Mouse (Mus musculus): ENCODE results near the gene Arl8a. TPM values are rescaled to one million over a fixed set of nuclear protein-coding genes. Genes with fewer than 3 reads are reported as not detected.
"Not testable (repeated sequence)": the region's sequence is repeated elsewhere in the genome, so short reads cannot be mapped to it uniquely, and the experiment has no call there.

Arl8a gene
- total RNA-seq, 4 experiments from 2014 or later: 255 to 276 (median 267) TPM

DNA sequence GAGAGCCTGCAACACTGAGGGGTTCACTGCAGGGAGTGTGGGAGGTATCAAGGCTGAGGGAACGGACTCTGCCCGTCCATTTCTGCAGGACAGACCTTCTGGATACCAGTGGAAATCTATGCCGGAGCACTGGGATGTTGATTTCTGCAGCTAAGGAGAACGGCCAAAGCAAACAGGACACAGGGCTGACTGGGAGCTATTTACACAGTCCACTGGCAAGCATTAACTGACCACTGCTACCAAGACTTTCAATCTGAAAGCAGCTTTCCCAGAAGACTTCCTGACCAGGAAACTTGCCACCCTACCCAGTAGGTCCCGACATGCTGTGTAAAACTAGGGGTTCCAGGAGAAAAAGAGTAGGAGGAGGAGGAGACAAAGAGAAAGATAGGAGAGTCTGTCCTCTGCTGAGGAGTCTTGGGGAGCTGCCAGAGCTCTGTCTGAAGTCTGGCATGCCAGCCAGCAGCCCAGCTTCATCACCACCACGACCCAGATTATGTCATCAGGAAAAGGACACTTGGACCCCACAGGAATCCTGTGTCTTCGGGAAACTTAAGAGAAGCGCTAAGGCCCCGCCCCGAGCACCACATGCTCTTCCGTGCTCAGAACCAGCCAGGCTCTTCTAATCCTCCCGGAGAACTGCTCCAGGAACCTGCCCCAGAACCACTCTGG, 23.1 kb downstream of the Arl8a start:
- DNase-seq (ENCODE audit: low spot score in 2 of 2): no peak

GRCm38 (mm10) chr1:135170299-135170698, 23.7 kb downstream of the Arl8a start:
- no peak for DNase-seq (ENCODE audit: low spot score in 2 of 2)

DNA sequence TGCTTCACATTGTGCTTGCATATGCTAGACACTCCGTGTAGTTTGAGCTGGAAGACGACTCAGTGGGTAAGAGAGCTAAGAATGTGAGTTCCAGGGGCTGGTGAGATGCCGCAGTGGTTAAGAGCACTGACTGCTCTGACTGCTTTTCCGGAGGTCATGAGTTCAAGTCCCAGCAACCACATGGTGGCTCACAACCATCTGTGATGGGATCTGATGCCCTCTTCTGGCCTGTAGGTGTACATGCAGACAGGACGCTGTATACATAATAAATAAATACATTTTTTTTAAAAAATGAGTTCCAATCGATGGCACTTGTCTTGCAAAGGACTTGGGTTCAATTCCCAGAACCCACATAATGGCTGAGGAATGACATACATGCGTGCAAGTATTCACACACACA, 24.6 kb downstream of the Arl8a start:
- no peak for DNase-seq (ENCODE audit: low spot score in 2 of 2)

- no peak for DNase-seq (ENCODE audit: low spot score in 2 of 2)
Observed at GRCm38 (mm10) chr1:135171984-135172383, 25.4 kb downstream of the Arl8a start.

DNA sequence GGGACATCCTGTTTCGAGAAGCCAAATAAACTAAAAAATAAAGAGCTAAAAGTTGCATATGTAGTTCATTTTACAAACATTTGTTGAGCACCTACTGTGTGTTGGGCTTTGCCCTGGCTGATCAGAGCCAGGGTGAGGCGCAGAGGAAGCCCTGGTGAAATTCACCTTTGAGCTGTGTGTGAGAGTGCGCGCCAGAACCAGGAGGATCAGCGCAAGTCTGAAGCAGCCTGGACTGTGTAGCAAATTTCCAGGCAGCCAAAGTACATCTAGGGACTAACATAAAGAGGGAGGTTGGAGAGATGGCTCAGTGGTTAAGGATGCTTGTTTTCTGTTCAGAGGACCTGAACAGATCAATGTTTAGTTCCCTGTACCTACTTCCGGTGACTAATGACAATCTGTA, 26.7 kb downstream of the Arl8a start:
- DNase-seq (ENCODE audit: low spot score in 2 of 2): no peak

GRCm38 (mm10) chr1:135175176-135175575, 28.6 kb downstream of the Arl8a start:
- no peak for DNase-seq (ENCODE audit: low spot score in 2 of 2)

DNA sequence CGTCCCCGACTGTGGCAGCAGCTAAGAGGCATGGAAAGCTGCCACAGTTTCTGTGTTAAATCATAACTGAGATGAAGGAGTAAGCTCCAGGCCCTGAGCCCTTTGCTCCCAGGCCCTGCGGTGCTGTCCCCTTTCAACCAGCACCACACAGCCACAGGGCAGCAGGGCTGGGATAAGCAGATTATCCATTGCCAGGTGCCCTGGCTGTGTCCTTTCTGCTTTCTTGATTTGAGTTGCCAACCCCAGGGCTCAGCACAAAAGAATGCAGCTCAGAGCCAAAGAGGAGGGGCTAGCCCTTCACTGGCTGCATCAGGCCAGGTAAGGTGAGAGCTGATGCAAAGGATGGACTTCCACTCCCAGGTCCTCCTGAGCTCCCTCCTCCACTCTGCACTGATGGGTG, 31.1 kb downstream of the Arl8a start:
- no peak for DNase-seq (ENCODE audit: low spot score in 2 of 2)

DNA sequence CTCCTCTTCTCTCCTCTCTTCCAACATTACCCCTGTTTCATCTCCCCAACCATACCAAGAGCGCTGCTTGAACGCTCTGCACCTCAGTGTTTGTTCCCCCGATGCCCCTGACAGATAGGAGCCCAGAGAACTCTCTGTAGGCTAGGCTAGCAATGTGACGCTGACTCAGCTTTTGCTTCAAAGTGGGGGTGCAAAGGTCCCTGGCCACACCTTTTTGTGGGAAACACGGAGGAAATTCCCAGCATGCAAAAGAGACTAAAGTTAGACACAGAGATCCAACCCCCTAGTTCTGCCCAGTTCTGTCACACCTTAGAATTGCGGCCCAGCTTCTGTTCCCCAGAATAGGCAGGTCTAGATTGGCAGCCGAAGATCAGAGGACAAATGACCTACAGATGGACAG, 32.2 kb downstream of the Arl8a start:
- DNase-seq (ENCODE audit: low spot score in 2 of 2): no peak

DNA sequence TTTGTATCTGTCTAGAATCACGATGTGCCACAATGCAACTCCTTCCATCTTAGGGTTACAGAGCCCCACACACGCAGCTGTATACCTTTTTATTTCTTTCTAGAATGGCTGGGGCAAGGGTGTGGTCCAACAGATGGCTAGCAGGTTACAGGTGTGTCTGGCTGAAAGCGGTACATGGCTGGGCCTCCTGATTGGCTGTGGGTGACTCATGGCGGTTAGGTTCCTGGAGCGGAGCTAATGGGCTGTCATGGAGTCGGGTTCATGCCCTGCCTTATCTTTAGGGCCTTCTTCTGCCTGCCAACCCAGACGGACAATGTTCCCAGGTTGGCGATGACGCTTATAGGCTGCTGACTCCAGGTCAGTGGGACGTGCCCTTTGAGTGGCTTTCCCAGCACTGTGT, 34.2 kb downstream of the Arl8a start:
- no peak for DNase-seq (ENCODE audit: low spot score in 2 of 2)

DNA sequence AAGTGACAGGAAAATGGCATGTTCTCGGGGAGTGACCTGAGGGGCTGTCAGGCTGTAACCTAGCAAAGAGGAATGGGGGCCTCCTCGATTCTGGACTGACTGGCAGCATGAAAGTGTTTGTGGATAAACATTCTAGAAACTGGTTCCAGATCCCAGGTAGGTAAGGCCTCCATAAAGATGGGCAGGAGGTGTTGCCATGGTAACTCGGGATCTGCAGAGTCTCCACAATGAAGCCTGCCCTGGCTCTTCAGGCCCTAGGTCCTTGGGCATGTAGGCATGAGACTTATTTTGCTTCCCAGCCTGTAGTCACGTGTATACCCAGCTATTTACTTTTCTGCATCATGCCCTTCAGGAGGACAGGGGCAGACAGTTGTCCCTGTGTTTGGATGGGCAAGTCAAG, 34.7 kb downstream of the Arl8a start:
- DNase-seq (ENCODE audit: low spot score in 2 of 2): no peak

GRCm38 (mm10) chr1:135181880-135182623, 35.4 kb downstream of the Arl8a start:
- DNase-seq (ENCODE audit: low spot score in 2 of 2): no peak

- no peak for DNase-seq (ENCODE audit: low spot score in 2 of 2)
Observed at GRCm38 (mm10) chr1:135182975-135183374, 36.4 kb downstream of the Arl8a start.

DNA sequence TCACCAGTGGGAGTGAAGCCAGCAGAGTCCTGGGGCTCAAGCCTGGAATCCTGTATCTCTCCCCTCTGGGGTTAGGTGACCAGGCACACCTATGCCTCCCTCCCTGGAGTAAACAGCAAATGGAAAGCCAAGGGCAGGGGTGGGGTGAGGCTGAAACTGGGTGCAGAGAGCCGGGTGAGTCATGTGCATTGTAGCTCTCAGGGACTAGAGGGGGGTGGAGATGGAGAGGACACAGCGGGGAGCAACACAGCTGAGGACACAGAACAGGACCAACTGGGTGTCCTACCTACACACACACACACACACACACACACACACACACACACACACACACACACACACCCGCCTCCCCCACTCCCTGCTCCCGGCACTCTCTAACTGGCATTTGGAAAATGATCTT, 36.8 kb downstream of the Arl8a start:
- DNase-seq (ENCODE audit: low spot score in 2 of 2): no peak

- DNase-seq (ENCODE audit: low spot score in 2 of 2): no peak
Observed at GRCm38 (mm10) chr1:135183941-135184570, 37.4 kb downstream of the Arl8a start.

DNA sequence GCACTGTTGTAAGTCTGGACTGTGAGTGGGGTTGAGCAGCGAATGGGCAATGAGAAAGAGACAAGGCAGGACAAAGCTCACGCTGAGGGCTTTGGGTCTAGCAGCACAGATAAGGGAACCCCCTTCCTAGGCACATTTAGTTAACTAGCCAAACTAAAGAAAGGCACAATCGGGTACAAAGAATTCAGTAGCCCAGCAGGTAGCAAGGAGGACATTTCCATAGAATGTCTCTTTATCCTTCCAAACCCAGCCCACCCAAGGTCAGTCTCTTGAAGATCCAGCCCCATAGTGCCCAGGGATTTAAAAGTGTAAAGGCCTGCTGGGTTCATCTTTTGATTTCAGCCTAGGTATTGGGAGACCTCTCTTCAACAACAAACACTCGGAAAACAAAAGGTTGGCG, 39.3 kb downstream of the Arl8a start:
- no peak for DNase-seq (ENCODE audit: low spot score in 2 of 2)

DNA sequence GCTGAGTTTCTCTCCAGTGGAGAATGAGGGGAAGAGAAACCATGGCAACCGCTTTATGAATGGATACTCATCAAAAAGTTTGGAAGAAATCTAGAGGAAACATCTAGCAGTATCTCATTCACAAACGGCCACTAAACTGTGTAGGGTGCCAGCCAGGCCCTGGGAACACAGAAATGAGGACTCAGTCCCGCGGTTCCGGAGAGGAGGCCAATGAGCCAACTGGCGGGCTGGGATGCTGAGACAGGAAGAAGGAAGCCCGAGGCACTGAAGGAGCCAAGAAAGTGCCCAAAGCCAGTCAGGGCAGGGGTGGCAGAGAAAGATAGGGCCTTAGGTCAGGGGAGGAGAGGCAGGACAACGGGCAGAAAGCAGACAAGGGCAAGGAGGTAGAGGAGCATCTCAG, 39.8 kb downstream of the Arl8a start:
- DNase-seq (ENCODE audit: low spot score in 2 of 2): no peak

- not testable (repeated sequence) for DNase-seq (ENCODE audit: low spot score in 2 of 2)
Observed at GRCm38 (mm10) chr1:135187016-135187415, 40.4 kb downstream of the Arl8a start.

- DNase-seq (ENCODE audit: low spot score in 2 of 2): no peak
Observed at GRCm38 (mm10) chr1:135188197-135188596, 41.6 kb downstream of the Arl8a start.

DNA sequence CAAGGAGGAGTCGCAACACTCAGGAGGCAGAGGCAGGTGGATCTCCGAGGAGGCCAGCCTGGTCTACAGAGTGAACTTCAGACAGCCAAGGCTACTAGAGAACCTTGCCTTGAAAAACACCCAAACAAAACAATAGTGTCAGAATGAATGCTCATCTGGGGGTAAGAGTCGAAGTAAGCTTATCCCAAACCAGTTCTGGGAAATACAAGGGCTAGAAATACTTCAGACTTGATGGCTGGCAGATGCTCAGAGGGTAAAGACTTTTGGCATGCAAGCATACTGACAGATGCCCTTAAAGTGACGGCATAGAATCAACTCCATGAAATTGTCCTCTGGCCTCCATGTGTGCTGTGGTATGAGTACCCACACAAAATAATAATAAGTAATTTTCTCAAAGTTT, 42.6 kb downstream of the Arl8a start:
- no peak for DNase-seq (ENCODE audit: low spot score in 2 of 2)

DNA sequence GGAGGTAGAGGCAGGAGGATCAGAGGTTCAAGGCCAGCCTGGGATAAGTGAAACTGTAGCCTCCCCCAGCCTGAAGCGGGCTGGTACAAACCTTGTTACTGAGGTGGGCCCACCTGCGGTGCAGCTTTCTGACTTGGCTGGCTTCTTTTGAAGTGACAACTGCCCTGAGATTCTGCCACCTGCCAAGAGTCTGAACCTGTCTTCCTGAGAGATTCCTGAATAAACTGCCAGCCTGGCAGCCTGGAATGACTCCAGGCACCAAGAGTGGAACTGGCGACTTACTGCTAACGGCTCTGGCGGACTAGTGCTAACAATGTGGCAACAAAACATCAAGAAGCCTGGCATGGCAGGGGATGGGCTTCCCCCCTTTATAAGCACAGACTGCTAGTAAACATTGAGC, 47.7 kb downstream of the Arl8a start:
- DNase-seq (ENCODE audit: low spot score in 2 of 2): not testable (repeated sequence)

- DNase-seq (ENCODE audit: low spot score in 2 of 2): no peak
Observed at GRCm38 (mm10) chr1:135195907-135196440, 49.4 kb downstream of the Arl8a start.

GRCm38 (mm10) chr1:135198412-135198811, 51.8 kb downstream of the Arl8a start:
- DNase-seq (ENCODE audit: low spot score in 2 of 2): no peak
